Mouse (Mus musculus) retina, embryonic 14.5 days (tissue): ENCODE data around the gene 4931409K22Rik.
A peak's percentile ranks its signal among the peaks of the same experiment; 100 is the strongest.
"Not testable (repeated sequence)": the region's sequence is repeated elsewhere in the genome, so short reads cannot be mapped to it uniquely, and the experiment has no call there.

ENCODE experiments used
- DNase-seq: peaks from one replicate; pipeline ENCODE4 v3.0.0-alpha.2; 2015; ENCODE audit warnings: low spot score

4931409K22Rik gene

GRCm38 (mm10) chr5:24593230-24593629, 36.6 kb upstream of the 4931409K22Rik start:
- DNase-seq = no peak

- DNase-seq = no peak
Measured at GRCm38 (mm10) chr5:24592471-24593160, 36.0 kb upstream of the 4931409K22Rik start.

- no peak for DNase-seq
Measured at GRCm38 (mm10) chr5:24591796-24592470, 35.3 kb upstream of the 4931409K22Rik start.

GRCm38 (mm10) chr5:24591268-24591721, 34.7 kb upstream of the 4931409K22Rik start:
- DNase-seq = no peak

GRCm38 (mm10) chr5:24589511-24590500, 33.2 kb upstream of the 4931409K22Rik start:
- DNase-seq = no peak

GRCm38 (mm10) chr5:24587200-24587577, 30.6 kb upstream of the 4931409K22Rik start:
- DNase-seq = no peak

- DNase-seq = peak; percentile 90
Measured at GRCm38 (mm10) chr5:24586547-24587199, 30.1 kb upstream of the 4931409K22Rik start, which contains the start of gene Chpf2. Gene Chpf2, plus strand, starts transcription at chr5:24586741.

GRCm38 (mm10) chr5:24586106-24586505, 29.5 kb upstream of the 4931409K22Rik start:
- no peak for DNase-seq

GRCm38 (mm10) chr5:24578109-24578963, 21.7 kb upstream of the 4931409K22Rik start:
- DNase-seq = no peak

GRCm38 (mm10) chr5:24577183-24577929, 20.7 kb upstream of the 4931409K22Rik start, which contains the start of gene Abcf2:
Gene Abcf2, minus strand, starts transcription at chr5:24577467.
- DNase-seq = peak; percentile 100

GRCm38 (mm10) chr5:24576801-24577182, 20.2 kb upstream of the 4931409K22Rik start:
- DNase-seq = no peak

- DNase-seq = no peak
Measured at GRCm38 (mm10) chr5:24575948-24576347, 19.3 kb upstream of the 4931409K22Rik start.

GRCm38 (mm10) chr5:24555335-24555734, 1.3 kb downstream of the 4931409K22Rik start:
- not testable (repeated sequence) for DNase-seq

GRCm38 (mm10) chr5:24553621-24554244, 2.9 kb downstream of the 4931409K22Rik start:
- DNase-seq = no peak

- no peak for DNase-seq
Measured at GRCm38 (mm10) chr5:24551317-24551688, 5.3 kb downstream of the 4931409K22Rik start.

- peak; percentile 64 for DNase-seq
Measured at GRCm38 (mm10) chr5:24550598-24551316, 5.9 kb downstream of the 4931409K22Rik start.

GRCm38 (mm10) chr5:24542643-24543042, 14.0 kb downstream of the 4931409K22Rik start:
- no peak for DNase-seq

- DNase-seq = no peak
Measured at GRCm38 (mm10) chr5:24541144-24541569, 15.5 kb downstream of the 4931409K22Rik start.
